Mouse (Mus musculus) forebrain, embryonic 14.5 days (tissue): ENCODE results near the gene Tmem177. TPM values are rescaled to one million over a fixed set of nuclear protein-coding genes. Genes with fewer than 3 reads are reported as not detected.
A peak's percentile ranks its signal among the peaks of the same experiment; 100 is the strongest.

ENCODE experiments used
- ATAC-seq: fragments of 200-750 bp; cut with Nextera tagmentation; 2 replicates; pipeline ENCODE4 v1.8.0; 2017; ENCODE audit warnings: mild to moderate bottlenecking, moderate library complexity
- DNase-seq: peaks from one replicate; pipeline ENCODE4 v3.0.0-alpha.2; 2015; ENCODE audit warnings: low spot score
- H3K27ac ChIP-seq: fragments of 300-500 bp; sonication (generic); 2 replicates; pipeline ENCODE4 v1.5.1; 2014; ENCODE audit warnings: low read depth, mild to moderate bottlenecking, control low read depth, low read length, moderate library complexity
- H3K27me3 ChIP-seq: fragments of 300-500 bp; sonication (generic); replicated peaks from 2 replicates; pipeline ENCODE4 v1.6.1; 2014; ENCODE audit warnings: low read length, control low read depth, mixed read lengths; ENCODE audit not compliant: control insufficient read depth, insufficient read depth
- H3K36me3 ChIP-seq: fragments of 300-500 bp; sonication (generic); 2 replicates; pipeline ENCODE4 v1.6.1; 2014; ENCODE audit warnings: low read length, control low read depth; ENCODE audit not compliant: control insufficient read depth, insufficient read depth
- H3K4me1 ChIP-seq: fragments of 300-500 bp; sonication (generic); 2 replicates; pipeline ENCODE4 v1.6.1; 2014; ENCODE audit warnings: antibody characterized with exemption, low read length, control low read depth; ENCODE audit not compliant: control insufficient read depth, insufficient read depth
- H3K4me2 ChIP-seq: fragments of 300-500 bp; sonication (generic); 2 replicates; pipeline ENCODE4 v1.6.1; 2014; ENCODE audit warnings: mild to moderate bottlenecking, control low read depth, low read length
- H3K4me3 ChIP-seq: fragments of 300-500 bp; sonication (generic); 2 replicates; pipeline ENCODE4 v1.5.1; 2014; ENCODE audit warnings: low read depth, low read length, control low read depth
- H3K9ac ChIP-seq: fragments of 300-500 bp; sonication (generic); 2 replicates; pipeline ENCODE4 v1.6.1; 2014; ENCODE audit warnings: mild to moderate bottlenecking, low read length, control low read depth, moderate library complexity
- H3K9me3 ChIP-seq: fragments of 300-500 bp; sonication (generic); replicated peaks from 2 replicates; pipeline ENCODE4 v1.6.1; 2016; ENCODE audit warnings: low read length, control low read depth, mixed read lengths; ENCODE audit not compliant: control insufficient read depth
- WGBS: fragments of 180-500 bp; shearing (Covaris S2); extraction: QIAGEN DNeasy Blood & Tissue Kit; methylation state at CpG from one replicate; pipeline ENCODE4 v1.1.7; 2014; 5-methylcytosine and 5-hydroxymethylcytosine counted together
- polyA plus RNA-seq: library from polyadenylated mRNA; unstranded; fragments of >200 nt; fragmentation: Nextera tagmentation; extraction: Ambion mirVana; gene quantifications from 2 replicates; pipeline ENCODE4 v1.2.1, GENCODE M21; 2014

Gene Tmem177
- polyA plus RNA-seq, result 13.3 TPM in 2 replicates

GRCm38 (mm10) chr1:119912953-119913814 is at the start of gene Tmem177:
Gene Tmem177, minus strand, starts transcription at chr1:119913208.
- DNase-seq (peak; percentile 93), ATAC-seq (peak; percentile 97)
- Histone ChIP-seq H3K4me1 (peaks cover 3% of the 10 kb centered on the region), H3K27me3 (no peaks in the 10 kb centered on the region), H3K9me3 (no peaks in the 10 kb centered on the region), H3K4me2 (peak within 1 kb of the TSS; percentile 56), H3K9ac (peak within 1 kb of the TSS; percentile 64), H3K36me3 (peaks cover 12% of the 10 kb centered on the region), H3K4me3 (peak within 1 kb of the TSS; percentile 50), H3K27ac (no peak within 1 kb of the TSS)
- WGBS, result 12% methylated on average over 42 of the region's 42 CpGs

- WGBS, result 70% methylated on average over 7 of the region's 7 CpGs
- ATAC-seq (no peak), DNase-seq (no peak)
- Histone ChIP-seq H3K4me1 (no peaks in the 10 kb centered on the region), H3K4me3 (no peak overlapping the region), H3K36me3 (no peaks in the 10 kb centered on the region), H3K9me3 (no peaks in the 10 kb centered on the region), H3K9ac (no peak overlapping the region), H3K27me3 (no peaks in the 10 kb centered on the region), H3K4me2 (no peak overlapping the region), H3K27ac (no peak overlapping the region)
Observed at GRCm38 (mm10) chr1:119959920-119960319, 46.9 kb upstream of the Tmem177 start.

- Histone ChIP-seq H3K4me2 (no peak overlapping the region), H3K4me3 (no peak overlapping the region), H3K27me3 (no peaks in the 10 kb centered on the region), H3K9ac (no peak overlapping the region), H3K9me3 (no peaks in the 10 kb centered on the region), H3K4me1 (no peaks in the 10 kb centered on the region), H3K27ac (no peak overlapping the region), H3K36me3 (no peaks in the 10 kb centered on the region)
- 91% methylated on average over 4 of the region's 4 CpGs for WGBS
- DNase-seq (no peak), ATAC-seq (no peak)
Observed at GRCm38 (mm10) chr1:119959464-119959863, 46.5 kb upstream of the Tmem177 start.

GRCm38 (mm10) chr1:119957716-119958222 is 44.8 kb upstream of the Tmem177 start:
- H3K36me3 ChIP-seq, result no peaks in the 10 kb centered on the region
- no peaks in the 10 kb centered on the region for H3K9me3 ChIP-seq
- 61% methylated on average over 9 of the region's 9 CpGs for WGBS
- H3K27me3 ChIP-seq, result no peaks in the 10 kb centered on the region
- H3K9ac ChIP-seq, result no peak overlapping the region
- DNase-seq (peak; percentile 79), ATAC-seq (peak; percentile 71; the same call in 1 of the 2 replicates)
- no peak overlapping the region for H3K27ac ChIP-seq
- H3K4me3 ChIP-seq, result no peak overlapping the region
- no peaks in the 10 kb centered on the region for H3K4me1 ChIP-seq
- no peak overlapping the region for H3K4me2 ChIP-seq

- DNase-seq (peak; percentile 50), ATAC-seq (peak; percentile 54; the same call in 1 of the 2 replicates)
- no peaks in the 10 kb centered on the region for H3K27me3 ChIP-seq
- no peaks in the 10 kb centered on the region for H3K4me1 ChIP-seq
- no peak overlapping the region for H3K4me2 ChIP-seq
- no peak overlapping the region for H3K9ac ChIP-seq
- no peaks in the 10 kb centered on the region for H3K9me3 ChIP-seq
- 50% methylated on average over 2 of the region's 2 CpGs for WGBS
- no peak overlapping the region for H3K4me3 ChIP-seq
- H3K36me3 ChIP-seq, result no peaks in the 10 kb centered on the region
- no peak overlapping the region for H3K27ac ChIP-seq
Observed at GRCm38 (mm10) chr1:119954680-119955079, 41.7 kb upstream of the Tmem177 start.

GRCm38 (mm10) chr1:119953456-119953855 is 40.4 kb upstream of the Tmem177 start:
- no peaks in the 10 kb centered on the region for H3K36me3 ChIP-seq
- H3K27me3 ChIP-seq, result no peaks in the 10 kb centered on the region
- H3K27ac ChIP-seq, result no peak overlapping the region
- no peaks in the 10 kb centered on the region for H3K9me3 ChIP-seq
- no peak overlapping the region for H3K4me2 ChIP-seq
- H3K4me1 ChIP-seq, result no peaks in the 10 kb centered on the region
- ATAC-seq (no peak), DNase-seq (no peak)
- no peak overlapping the region for H3K9ac ChIP-seq
- no peak overlapping the region for H3K4me3 ChIP-seq
- WGBS, result 90% methylated on average over 9 of the region's 9 CpGs

- Histone ChIP-seq H3K9me3 (no peaks in the 10 kb centered on the region), H3K4me1 (no peaks in the 10 kb centered on the region), H3K4me3 (no peak overlapping the region), H3K27ac (no peak overlapping the region), H3K27me3 (no peaks in the 10 kb centered on the region), H3K4me2 (no peak overlapping the region), H3K36me3 (no peaks in the 10 kb centered on the region), H3K9ac (no peak overlapping the region)
- no peak for ATAC-seq
- WGBS, result 90% methylated on average over 8 of the region's 8 CpGs
- DNase-seq, result no peak
Observed at GRCm38 (mm10) chr1:119950086-119950485, 37.1 kb upstream of the Tmem177 start.

- no peak overlapping the region for H3K9ac ChIP-seq
- H3K4me3 ChIP-seq, result no peak overlapping the region
- H3K27me3 ChIP-seq, result no peaks in the 10 kb centered on the region
- H3K36me3 ChIP-seq, result no peaks in the 10 kb centered on the region
- DNase-seq (no peak), ATAC-seq (no peak)
- H3K4me1 ChIP-seq, result no peaks in the 10 kb centered on the region
- 27% methylated on average over 7 of the region's 7 CpGs for WGBS
- H3K4me2 ChIP-seq, result no peak overlapping the region
- H3K9me3 ChIP-seq, result no peaks in the 10 kb centered on the region
- no peak overlapping the region for H3K27ac ChIP-seq
Observed at GRCm38 (mm10) chr1:119936861-119937260, 23.9 kb upstream of the Tmem177 start.
